Mouse (Mus musculus) lung, postnatal 14 days (tissue): ENCODE results near the gene Zdhhc16.
"Not testable (repeated sequence)": the region's sequence is repeated elsewhere in the genome, so short reads cannot be mapped to it uniquely, and the experiment has no call there.

ENCODE experiments used
- DNase-seq: peaks from one replicate; pipeline ENCODE4 v3.0.0; 2021

Gene Zdhhc16

GRCm38 (mm10) chr19:41914592-41914882, 18.7 kb upstream of the Zdhhc16 start:
- not testable (repeated sequence) for DNase-seq

GRCm38 (mm10) chr19:41915294-41915693, 18.0 kb upstream of the Zdhhc16 start:
- DNase-seq: no peak

GRCm38 (mm10) chr19:41916853-41917252, 16.4 kb upstream of the Zdhhc16 start:
- DNase-seq: no peak

GRCm38 (mm10) chr19:41919471-41919870, 13.8 kb upstream of the Zdhhc16 start:
- no peak for DNase-seq

- no peak for DNase-seq
These were observed 12.7 kb upstream of the Zdhhc16 start for GRCm38 (mm10) chr19:41920412-41921067.

GRCm38 (mm10) chr19:41932686-41933085, 594 bp upstream of the Zdhhc16 start:
- no peak for DNase-seq

- DNase-seq: no peak
These were observed 844 bp downstream of the Zdhhc16 start for GRCm38 (mm10) chr19:41934124-41934523.

- DNase-seq: no peak
These were observed 2.6 kb downstream of the Zdhhc16 start for GRCm38 (mm10) chr19:41935921-41936320.

GRCm38 (mm10) chr19:41938539-41938938, 5.3 kb downstream of the Zdhhc16 start:
- no peak for DNase-seq

- no peak for DNase-seq
These were observed 10.6 kb downstream of the Zdhhc16 start for GRCm38 (mm10) chr19:41943841-41944240.

GRCm38 (mm10) chr19:41952287-41952686, 19.0 kb downstream of the Zdhhc16 start:
- DNase-seq: no peak

- DNase-seq: no peak
These were observed 20.3 kb downstream of the Zdhhc16 start for GRCm38 (mm10) chr19:41953574-41953973.

GRCm38 (mm10) chr19:41969618-41970017, 36.3 kb downstream of the Zdhhc16 start:
- no peak for DNase-seq

- DNase-seq: no peak
These were observed 40.9 kb downstream of the Zdhhc16 start for GRCm38 (mm10) chr19:41973891-41974794.

GRCm38 (mm10) chr19:41980422-41980818, 47.1 kb downstream of the Zdhhc16 start:
- DNase-seq: peak; percentile 35

- peak; percentile 99 for DNase-seq
These were observed 47.7 kb downstream of the Zdhhc16 start, which contains the start of gene Mms19 for GRCm38 (mm10) chr19:41980819-41981594. Gene Mms19 (minus strand): TSS chr19:41981157.

- DNase-seq: no peak
These were observed 48.3 kb downstream of the Zdhhc16 start, which contains the start of gene Ubtd1 for GRCm38 (mm10) chr19:41981595-41981927. Gene Ubtd1 (plus strand): TSS chr19:41981763.

GRCm38 (mm10) chr19:41981931-41982790, 48.9 kb downstream of the Zdhhc16 start:
- DNase-seq: peak; percentile 54

GRCm38 (mm10) chr19:41982791-41983150, 49.5 kb downstream of the Zdhhc16 start:
- no peak for DNase-seq

GRCm38 (mm10) chr19:41985994-41986393, 52.7 kb downstream of the Zdhhc16 start:
- no peak for DNase-seq

GRCm38 (mm10) chr19:41987206-41987605, 53.9 kb downstream of the Zdhhc16 start:
- DNase-seq: no peak

- DNase-seq: no peak
These were observed 56.5 kb downstream of the Zdhhc16 start for GRCm38 (mm10) chr19:41989810-41990209.
